ENCODE assay signal across 10 mouse cellular contexts in genomic region chr5:28158308-28159071, GRCm38 (mm10). TPM values are rescaled to one million over a fixed set of nuclear protein-coding genes. Genes with fewer than 3 reads are reported as not detected.
A peak's percentile ranks its signal among the peaks of the same experiment; 100 is the strongest.
DNase-seq lines count a peak whose midpoint lies in the region; ATAC-seq lines count a peak whose summit lies in the region.
"Had no signal": no experiment of that assay in that cellular context is flagged by ENCODE, and none has a peak within 500 bp of the region (broad histone marks: within the 10 kb centered on the region; RNA-seq: fewer than 3 reads in every experiment).

No protein-coding gene starts in this region.

- DNase-seq in kidney, postnatal 10 days, result no peak
- peak; percentile 56 for DNase-seq in embryo, embryonic 9.5 days (ENCODE audit: extremely low spot score)
- peak; percentile 63 for DNase-seq in hindbrain, embryonic 11.5 days (ENCODE audit: low spot score)
- peak; percentile 81 for DNase-seq in midbrain, embryonic 14.5 days
- no peak for DNase-seq in lung, adult 18-20 months
- DNase-seq in gastrocnemius, postnatal 14 days, result no peak
- no peak for DNase-seq in adrenal gland, postnatal 14 days
- DNase-seq: thymus, postnatal 14 days had no signal

- peak overlapping the region; percentile 19 for H3K4me3 ChIP-seq in kidney, embryonic 15.5 days (replicated peaks)
- peak overlapping the region; percentile 12; the same call in 1 of the 2 replicates for H3K4me3 ChIP-seq in hindbrain, embryonic 11.5 days (ENCODE audit: low read depth, low read length)
- H3K4me3 ChIP-seq in midbrain, embryonic 14.5 days (replicated peaks; ENCODE audit: low read depth, low read length), result peak overlapping the region; percentile 24

- H3K27ac ChIP-seq in kidney, embryonic 15.5 days, result no peak overlapping the region
- peak overlapping the region; percentile 8; the same call in 1 of the 2 replicates for H3K27ac ChIP-seq in hindbrain, embryonic 11.5 days (ENCODE audit: low read depth, low read length)
- peak overlapping the region; percentile 78 for H3K27ac ChIP-seq in midbrain, embryonic 14.5 days (replicated peaks; ENCODE audit: low read depth, low read length)

- H3K9me3 ChIP-seq in kidney, embryonic 15.5 days (replicated peaks), result no peaks in the 10 kb centered on the region
- H3K9me3 ChIP-seq in hindbrain, embryonic 11.5 days (ENCODE audit: control insufficient read depth, low read length), result no peaks in the 10 kb centered on the region
- no peaks in the 10 kb centered on the region for H3K9me3 ChIP-seq in midbrain, embryonic 14.5 days (ENCODE audit: control insufficient read depth, low read length)

- H3K4me1 ChIP-seq in kidney, embryonic 15.5 days, result peaks cover 34% of the 10 kb centered on the region
- H3K4me1 ChIP-seq in hindbrain, embryonic 11.5 days (replicated peaks; ENCODE audit: control insufficient read depth, insufficient read depth, low read length), result no peaks in the 10 kb centered on the region
- peaks cover 31% of the 10 kb centered on the region; the same call in 1 of the 2 replicates for H3K4me1 ChIP-seq in midbrain, embryonic 14.5 days (ENCODE audit: control insufficient read depth, insufficient read depth, low read length)

- peak; percentile 84 for ATAC-seq in kidney, embryonic 15.5 days (replicated peaks; ENCODE audit: low FRiP score)
- ATAC-seq in hindbrain, embryonic 11.5 days (ENCODE audit: low FRiP score), result peak; percentile 65
- peak; percentile 83 for ATAC-seq in midbrain, embryonic 14.5 days (ENCODE audit: low FRiP score, low TSS enrichment)

- under 1% methylated on average over 31 of the region's 31 CpGs for WGBS in kidney, embryonic 15.5 days
- under 1% methylated on average over 31 of the region's 31 CpGs for WGBS in hindbrain, embryonic 11.5 days
- under 1% methylated on average over 31 of the region's 31 CpGs for WGBS in midbrain, embryonic 14.5 days

- intact Hi-C loops in gastrocnemius, postnatal 14 days (cut with DNase I; ENCODE audit: low total_unique reads), result no loop called here

- H3K36me3 ChIP-seq in kidney, embryonic 15.5 days, result no peaks in the 10 kb centered on the region
- H3K36me3 ChIP-seq in hindbrain, embryonic 11.5 days (ENCODE audit: control insufficient read depth, insufficient read depth, low read length), result no peaks in the 10 kb centered on the region
- no peaks in the 10 kb centered on the region for H3K36me3 ChIP-seq in midbrain, embryonic 14.5 days (ENCODE audit: control insufficient read depth, insufficient read depth, low read length)

- H3K27me3 ChIP-seq in kidney, embryonic 15.5 days, result peaks cover 96% of the 10 kb centered on the region
- H3K27me3 ChIP-seq in hindbrain, embryonic 11.5 days (ENCODE audit: control insufficient read depth, insufficient read depth, low read length), result peaks cover 66% of the 10 kb centered on the region
- peaks cover 51% of the 10 kb centered on the region for H3K27me3 ChIP-seq in midbrain, embryonic 14.5 days (ENCODE audit: control insufficient read depth, insufficient read depth, low read length)

- H3K4me2 ChIP-seq in kidney, embryonic 15.5 days, result peak overlapping the region; percentile 48
- H3K4me2 ChIP-seq in hindbrain, embryonic 11.5 days (replicated peaks; ENCODE audit: low read depth, low read length), result peak overlapping the region; percentile 33
- H3K4me2 ChIP-seq in midbrain, embryonic 14.5 days (ENCODE audit: low read length), result peak overlapping the region; percentile 55

- no peak overlapping the region for H3K9ac ChIP-seq in kidney, embryonic 15.5 days
- H3K9ac ChIP-seq in hindbrain, embryonic 11.5 days (ENCODE audit: low read depth, low read length), result no peak overlapping the region
- peak overlapping the region; percentile 34; the same call in 1 of the 2 replicates for H3K9ac ChIP-seq in midbrain, embryonic 14.5 days (replicated peaks; ENCODE audit: low read length)

RNA-seq across cellular contexts. Expression of gene En2, which starts 7.0 kb away (rescaled TPM):
- 0.09 and 0.15 TPM in 2 replicates for polyA plus RNA-seq in kidney, embryonic 15.5 days (2015; fragmentation: Nextera tagmentation; extraction: Ambion mirVana)
- 1.1 and 1.2 TPM in 2 replicates for polyA plus RNA-seq in hindbrain, embryonic 11.5 days (2014; fragmentation: Nextera tagmentation; extraction: Ambion mirVana)
- polyA plus RNA-seq in midbrain, embryonic 14.5 days (2014; fragmentation: Nextera tagmentation; extraction: Ambion mirVana), result 3.8 TPM in 2 replicates
- total RNA-seq in gastrocnemius, postnatal 14 days (2021), result under 1 TPM; 0.18 to 0.23 TPM
- 0.19 and 0.30 TPM in 2 replicates for total RNA-seq in adrenal gland, postnatal 14 days (2021)
- polyA plus RNA-seq: large intestine, adult 2 months had no signal

Comparison
In these comparisons a context has a peak if more than half of its experiments do, and no peak if none do; other contexts are left out.
1. DNase-seq: peak in embryo, embryonic 9.5 days (single experiment), hindbrain, embryonic 11.5 days (single experiment) and midbrain, embryonic 14.5 days (single experiment); none in kidney, postnatal 10 days (single experiment), lung, adult 18-20 months (0 of 2), gastrocnemius, postnatal 14 days (single experiment) and adrenal gland, postnatal 14 days (single experiment).
2. Peak in every context shown above with its lines, with median percentiles within 50 percentile points of each other: ATAC-seq, H3K4me2 ChIP-seq and H3K4me3 ChIP-seq.